Mouse (Mus musculus) cortical plate, adult 2 months (tissue): ENCODE measurements at regions not wholly inside any gene's neighbourhood (a gene's known extent, or its start where the extent isn't known, plus 50 kb on each side); places are given as distances from the start of the nearest gene placed in this dataset.

Source experiments
- H3K27ac ChIP-seq: fragments of 200-500 bp; 2 replicates; pipeline ENCODE4 v1.5.1; 2012; ENCODE audit warnings: low read length, control low read depth, inconsistent platforms; ENCODE audit not compliant: insufficient read depth
- H3K4me1 ChIP-seq: fragments of 200-500 bp; 2 replicates; pipeline ENCODE4 v1.6.1; 2011; ENCODE audit warnings: low read length; ENCODE audit not compliant: control insufficient read depth, insufficient read depth
- H3K4me3 ChIP-seq: fragments of 200-500 bp; 2 replicates; pipeline ENCODE4 v1.5.1; 2011; ENCODE audit warnings: mild to moderate bottlenecking, low read length, control low read depth; ENCODE audit not compliant: insufficient read depth
- CTCF ChIP-seq: fragments of 200-500 bp; IDR thresholded peaks from 2 replicates; pipeline ENCODE4 v1.5.1; 2011; ENCODE audit warnings: mild to moderate bottlenecking, control low read depth, low read length; ENCODE audit not compliant: insufficient read depth; ENCODE audit errors: extremely low read depth
- POLR2A ChIP-seq: fragments of 200-500 bp; IDR thresholded peaks from 2 replicates; pipeline ENCODE4 v1.6.1; 2011; ENCODE audit warnings: mild to moderate bottlenecking, low read length, control low read depth; ENCODE audit not compliant: insufficient read depth; ENCODE audit errors: extremely low read depth

DNA sequence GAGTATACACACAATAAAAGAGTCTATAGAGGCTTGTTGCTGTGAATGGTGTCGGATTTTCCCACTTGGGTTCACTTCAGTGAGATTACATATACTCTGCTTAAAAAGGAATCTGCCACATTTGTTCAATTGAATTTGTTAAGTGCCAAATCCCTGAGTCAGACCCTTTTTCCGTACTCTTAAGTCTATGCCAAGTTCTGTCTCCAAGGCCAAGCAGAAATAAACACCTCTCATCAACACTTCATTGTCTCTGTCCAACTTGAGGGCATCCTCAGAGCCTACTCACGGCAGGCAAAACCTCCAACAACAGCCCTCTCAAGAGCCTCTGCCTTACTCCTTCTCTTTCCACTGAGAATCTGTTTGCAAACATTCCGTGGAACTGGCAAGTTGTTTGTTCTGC lies 325.6 kb upstream of the Nr2f2 start:
- Histone ChIP-seq H3K4me1 (no peaks in the 10 kb centered on the region), H3K4me3 (no peak overlapping the region), H3K27ac (no peak overlapping the region)
- TF ChIP-seq CTCF: no peak

DNA sequence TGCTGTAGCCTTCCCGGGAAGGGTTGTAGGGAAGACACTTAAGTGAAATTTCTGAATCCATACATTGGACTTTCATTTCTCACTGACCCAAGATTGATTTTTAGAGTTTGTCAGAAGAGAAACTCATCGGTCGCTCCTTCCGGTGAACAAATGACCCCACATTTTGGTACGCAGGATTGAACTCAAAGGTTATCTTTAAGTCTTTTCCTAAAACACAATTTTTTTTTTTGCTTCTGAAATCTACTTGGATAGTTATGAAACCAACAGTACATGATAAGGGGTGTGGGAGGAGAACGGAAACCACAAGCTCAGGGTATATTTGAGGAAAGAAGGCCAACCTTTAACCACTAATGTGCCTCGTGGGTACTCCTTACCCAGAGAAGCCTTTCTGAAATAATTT lies 324.3 kb upstream of the Nr2f2 start:
- no peak overlapping the region for H3K27ac ChIP-seq
- TF ChIP-seq CTCF (no peak), POLR2A (no peak)
- no peak overlapping the region for H3K4me3 ChIP-seq
- H3K4me1 ChIP-seq: no peaks in the 10 kb centered on the region

DNA sequence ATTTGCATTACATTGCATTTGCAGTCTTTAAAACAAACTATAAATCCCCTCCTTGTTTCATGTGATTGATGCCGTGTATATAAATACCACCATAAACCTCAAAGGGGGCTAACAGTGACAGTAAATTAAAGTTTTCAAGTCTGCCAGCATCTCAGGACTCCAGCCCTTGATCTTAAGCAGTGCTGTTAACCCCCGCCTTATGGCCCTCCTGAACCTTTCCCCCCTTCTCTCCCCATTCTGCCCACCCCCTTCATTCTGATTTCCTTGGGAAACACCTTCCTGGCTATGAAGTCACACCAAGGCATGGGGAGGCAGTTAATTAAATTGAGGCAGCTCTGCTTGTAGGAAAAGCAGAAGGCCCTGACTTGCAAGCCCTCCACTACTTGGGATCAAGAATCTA lies 302.5 kb upstream of the Nr2f2 start:
- Histone ChIP-seq H3K4me3 (no peak overlapping the region), H3K4me1 (no peaks in the 10 kb centered on the region), H3K27ac (no peak overlapping the region)
- TF ChIP-seq POLR2A (no peak), CTCF (no peak)

DNA sequence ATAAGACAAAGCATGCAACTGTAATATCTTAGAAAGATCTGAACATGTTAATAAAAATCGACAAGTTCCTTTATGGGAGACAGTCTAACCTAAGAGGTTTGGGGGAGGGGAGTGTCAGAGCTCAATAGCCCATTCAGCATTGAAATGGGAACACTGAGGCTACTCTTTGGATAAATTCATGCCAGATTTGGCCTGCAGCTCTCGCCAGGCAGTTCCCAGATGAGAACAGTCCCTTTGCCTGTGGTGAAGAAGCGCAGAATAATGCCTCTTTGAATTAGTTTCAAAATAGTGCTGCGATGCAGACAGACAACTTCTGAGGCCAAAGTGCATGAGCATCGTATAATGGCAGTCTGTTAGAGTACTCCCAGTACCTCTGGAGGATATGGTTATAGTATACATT lies 293.6 kb upstream of the Nr2f2 start:
- Histone ChIP-seq H3K27ac (no peak overlapping the region), H3K4me3 (no peak overlapping the region), H3K4me1 (no peaks in the 10 kb centered on the region)
- TF ChIP-seq POLR2A (no peak), CTCF (no peak)

DNA sequence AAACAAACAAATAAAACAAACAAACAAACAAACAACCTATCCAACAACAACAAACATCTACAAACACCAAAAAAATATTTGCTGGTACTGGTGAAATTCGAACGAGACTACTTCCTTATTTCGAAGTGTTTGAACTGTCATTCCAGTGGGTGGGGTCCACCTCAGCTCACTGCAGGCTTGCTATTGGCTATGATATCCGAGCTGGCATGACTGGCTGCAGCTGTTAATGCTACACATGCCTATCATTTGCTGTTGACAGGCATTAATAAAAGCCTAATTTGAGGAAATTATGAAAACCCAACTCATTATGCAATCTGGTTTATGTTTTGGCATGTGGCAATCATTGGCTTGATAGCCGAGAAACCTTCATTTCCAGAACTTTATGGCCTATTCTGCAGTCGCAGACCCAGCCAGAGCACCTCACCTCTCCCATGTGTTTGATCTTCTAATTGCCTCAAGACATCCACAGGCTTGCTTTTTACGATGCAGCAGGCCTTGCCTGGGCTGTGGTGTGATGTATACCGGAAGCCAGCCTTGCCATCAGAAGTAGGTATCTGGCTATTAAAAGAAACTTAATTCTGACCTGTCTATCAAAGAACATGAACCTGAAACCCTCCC lies 283.3 kb upstream of the Nr2f2 start:
- H3K4me3 ChIP-seq: no peak overlapping the region
- no peak overlapping the region for H3K27ac ChIP-seq
- no peak for TF ChIP-seq POLR2A
- TF ChIP-seq CTCF: no peak
- H3K4me1 ChIP-seq: no peaks in the 10 kb centered on the region

DNA sequence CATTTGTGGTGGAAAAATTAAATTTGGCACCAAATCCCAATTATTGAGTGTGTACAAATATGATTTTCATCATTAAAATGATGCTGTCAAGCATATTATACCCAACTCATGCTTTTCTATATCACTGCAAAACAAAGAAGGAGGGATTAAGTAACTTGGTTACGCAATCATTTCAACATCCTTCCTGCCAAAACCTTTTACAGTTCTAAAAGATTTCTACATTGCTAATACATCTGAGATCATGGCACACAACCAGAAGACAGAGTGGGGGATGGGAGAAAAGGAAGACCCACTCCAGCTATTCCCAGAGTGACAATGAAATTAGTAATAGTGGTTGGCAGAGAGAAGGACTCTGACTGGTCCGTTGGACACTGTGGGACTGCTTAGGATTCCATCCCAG lies 280.3 kb upstream of the Nr2f2 start:
- H3K4me1 ChIP-seq: no peaks in the 10 kb centered on the region
- no peak for TF ChIP-seq POLR2A
- TF ChIP-seq CTCF: no peak
- H3K4me3 ChIP-seq: no peak overlapping the region
- no peak overlapping the region for H3K27ac ChIP-seq

DNA sequence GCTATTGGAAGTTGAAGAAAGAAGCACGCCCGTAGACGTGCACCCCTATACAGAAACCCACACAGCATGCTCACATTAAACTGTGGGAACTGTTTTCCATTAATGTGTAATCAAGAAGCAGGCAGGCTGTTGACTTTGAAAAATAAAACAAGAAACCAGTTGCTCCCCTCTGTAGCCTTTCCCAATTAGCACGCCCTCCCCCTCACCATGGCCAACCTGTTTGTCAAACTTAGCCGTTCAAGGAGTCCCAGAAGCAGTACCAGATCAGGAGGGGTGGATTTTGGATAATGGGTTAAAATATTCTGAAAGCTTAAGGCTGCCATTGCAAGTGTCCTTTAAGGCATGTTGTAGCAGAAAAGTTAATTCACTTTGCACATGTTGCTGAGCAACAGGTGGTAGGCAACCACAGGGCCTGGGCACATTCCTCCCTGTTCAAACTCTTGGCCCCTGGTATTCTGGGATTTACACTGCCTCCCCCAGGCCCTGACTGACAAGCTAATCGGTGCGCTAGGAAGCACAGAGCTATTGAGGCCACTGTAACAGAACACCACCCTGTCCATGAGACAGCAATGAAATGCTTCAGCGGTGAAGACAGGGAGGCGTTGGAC lies 277.3 kb upstream of the Nr2f2 start:
- H3K27ac ChIP-seq: no peak overlapping the region
- H3K4me3 ChIP-seq: no peak overlapping the region
- H3K4me1 ChIP-seq: no peaks in the 10 kb centered on the region
- TF ChIP-seq CTCF (no peak), POLR2A (no peak)

DNA sequence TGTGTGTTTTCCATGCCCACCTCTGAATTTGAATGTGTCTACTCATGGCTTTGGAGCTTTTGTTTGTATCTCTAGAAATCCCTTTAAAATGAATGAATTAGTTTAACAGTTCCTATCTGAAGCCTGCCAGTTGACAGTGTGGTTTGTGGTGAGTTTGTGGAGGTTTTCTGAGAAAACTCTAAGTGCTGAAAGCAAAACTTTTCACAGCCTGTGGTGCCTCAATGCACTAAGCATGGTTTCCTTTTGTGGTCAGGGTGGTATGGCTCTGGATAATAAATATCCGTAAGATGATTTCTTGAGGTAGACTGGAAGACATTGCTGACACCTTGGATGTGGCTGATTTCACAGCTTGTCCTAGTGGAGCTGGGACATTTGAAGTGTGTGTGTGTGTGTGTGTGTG lies 276.5 kb upstream of the Nr2f2 start:
- no peak overlapping the region for H3K4me3 ChIP-seq
- no peaks in the 10 kb centered on the region for H3K4me1 ChIP-seq
- no peak for TF ChIP-seq POLR2A
- TF ChIP-seq CTCF: no peak
- H3K27ac ChIP-seq: no peak overlapping the region

DNA sequence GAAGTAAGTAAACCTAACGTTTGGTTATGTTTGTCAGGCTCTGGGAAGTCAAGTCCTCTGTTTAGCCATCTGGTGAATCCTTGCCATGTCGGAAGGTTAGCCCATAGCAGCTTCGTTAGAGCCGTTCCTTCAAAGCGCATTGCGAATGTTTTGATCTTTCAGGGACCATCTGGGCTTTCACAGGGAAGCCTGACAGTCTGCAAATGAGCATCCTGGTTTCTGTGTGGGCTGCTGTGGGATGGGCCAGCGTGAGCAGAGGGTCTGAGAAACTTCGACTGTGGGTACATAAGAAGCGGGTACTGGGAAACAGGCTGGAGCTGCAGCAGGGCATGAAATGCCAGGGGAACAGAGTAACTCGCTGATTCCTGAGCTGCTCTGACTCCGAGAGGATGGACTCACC lies 274.7 kb upstream of the Nr2f2 start:
- TF ChIP-seq POLR2A (no peak), CTCF (no peak)
- Histone ChIP-seq H3K27ac (no peak overlapping the region), H3K4me3 (no peak overlapping the region), H3K4me1 (no peaks in the 10 kb centered on the region)

DNA sequence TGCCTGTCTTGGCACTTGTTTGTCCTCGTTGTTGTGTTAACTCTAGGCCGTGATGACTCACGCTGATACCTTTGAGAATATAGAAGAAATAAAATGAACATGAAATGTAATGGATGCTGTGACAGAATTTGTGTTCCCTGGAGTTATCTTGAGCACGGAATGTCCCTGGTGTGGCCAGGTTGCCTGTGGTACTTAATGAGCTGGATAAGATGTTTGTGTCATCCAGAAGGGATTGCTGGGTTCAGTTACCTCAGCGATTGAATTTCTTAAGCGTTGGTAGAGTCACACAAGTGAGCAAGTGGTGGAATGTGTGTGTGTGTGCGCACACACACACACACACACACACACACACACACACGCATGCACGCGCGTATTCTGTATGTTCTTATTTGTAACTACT lies 274.0 kb upstream of the Nr2f2 start:
- H3K4me3 ChIP-seq: no peak overlapping the region
- no peak overlapping the region for H3K27ac ChIP-seq
- no peak for TF ChIP-seq POLR2A
- TF ChIP-seq CTCF: no peak
- H3K4me1 ChIP-seq: no peaks in the 10 kb centered on the region

DNA sequence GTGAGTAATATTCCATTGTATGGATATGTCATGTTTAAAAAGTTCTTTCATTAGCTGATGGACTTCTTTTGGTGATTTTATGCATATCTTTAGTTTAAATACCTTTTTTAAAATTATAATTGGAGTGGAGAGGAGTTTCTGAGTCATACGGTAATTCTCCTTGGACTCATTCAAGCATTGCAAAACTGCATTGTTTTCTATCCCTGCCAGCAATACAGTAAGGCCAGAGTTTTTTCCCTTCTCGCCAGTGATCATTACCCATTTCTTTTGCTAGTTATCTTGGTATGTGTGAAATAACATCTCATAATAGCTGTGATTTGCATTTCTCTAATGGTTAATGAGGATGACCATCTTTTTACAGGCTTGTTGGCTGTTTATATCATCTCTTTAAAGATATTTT lies 271.6 kb upstream of the Nr2f2 start:
- Histone ChIP-seq H3K4me3 (no peak overlapping the region), H3K27ac (no peak overlapping the region)
- TF ChIP-seq POLR2A (no peak), CTCF (no peak)

DNA sequence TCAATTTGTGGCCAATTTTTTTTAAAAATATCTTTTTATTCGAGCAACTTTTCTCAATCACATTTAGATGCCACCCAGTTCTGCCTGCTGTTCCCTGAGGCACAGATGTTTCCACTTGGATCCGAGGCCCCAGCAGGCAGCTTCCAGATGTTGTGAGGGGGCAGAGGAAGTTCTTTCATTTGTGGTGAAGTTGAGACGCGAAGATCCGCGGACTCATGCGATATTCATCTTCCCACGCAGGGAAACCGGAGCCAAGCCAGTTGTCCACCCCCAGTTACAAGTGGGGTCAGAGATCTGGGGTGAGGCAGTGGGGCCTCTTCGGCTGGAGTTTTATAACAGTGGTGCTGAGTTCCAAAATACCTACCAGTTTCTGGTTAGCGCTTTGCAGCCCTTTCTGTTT lies 267.5 kb upstream of the Nr2f2 start:
- Histone ChIP-seq H3K4me1 (no peaks in the 10 kb centered on the region), H3K4me3 (no peak overlapping the region), H3K27ac (no peak overlapping the region)
- TF ChIP-seq POLR2A (no peak), CTCF (no peak)

More for the DNA sequence above, 271.6 kb upstream of the Nr2f2 start:
- no peaks in the 10 kb centered on the region for H3K4me1 ChIP-seq
